Mouse (Mus musculus): ENCODE results near the gene Dynll1. TPM values are rescaled to one million over a fixed set of nuclear protein-coding genes. Genes with fewer than 3 reads are reported as not detected.
A peak's percentile ranks its signal among the peaks of the same experiment; 100 is the strongest.

Gene Dynll1
- polyA plus RNA-seq, 1 experiment from 2014 or later = 1,307 TPM

DNA sequence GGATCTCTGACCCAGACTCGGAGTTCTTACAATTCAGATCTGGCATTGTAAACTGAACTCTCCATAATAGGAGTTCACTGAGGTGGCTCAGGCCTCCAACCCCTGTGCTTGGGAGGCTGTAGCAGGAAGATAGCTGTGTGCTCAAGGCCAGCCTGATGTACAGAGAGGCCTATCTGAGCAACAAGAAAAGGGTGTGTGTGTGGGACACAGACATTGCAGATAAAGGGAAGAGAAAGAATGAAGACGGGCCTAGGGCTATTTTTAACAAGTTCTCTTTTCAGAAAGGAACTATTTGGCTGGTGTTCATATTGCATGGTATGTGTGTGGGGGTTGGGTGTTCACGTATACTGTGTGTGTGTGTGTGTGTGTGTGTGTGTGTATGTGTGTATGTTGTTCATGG, 32.8 kb upstream of the Dynll1 start:
- peak overlapping the region; percentile 29; the same call in 1 of the 2 replicates for H3K4me3 ChIP-seq (ENCODE audit: low read depth, low read length)
- peaks cover 51% of the 10 kb centered on the region for H3K4me1 ChIP-seq (replicated peaks; ENCODE audit: control insufficient read depth, insufficient read depth, low read length)
- peak overlapping the region; percentile 89 for H3K27ac ChIP-seq (ENCODE audit: low read depth, low read length)

DNA sequence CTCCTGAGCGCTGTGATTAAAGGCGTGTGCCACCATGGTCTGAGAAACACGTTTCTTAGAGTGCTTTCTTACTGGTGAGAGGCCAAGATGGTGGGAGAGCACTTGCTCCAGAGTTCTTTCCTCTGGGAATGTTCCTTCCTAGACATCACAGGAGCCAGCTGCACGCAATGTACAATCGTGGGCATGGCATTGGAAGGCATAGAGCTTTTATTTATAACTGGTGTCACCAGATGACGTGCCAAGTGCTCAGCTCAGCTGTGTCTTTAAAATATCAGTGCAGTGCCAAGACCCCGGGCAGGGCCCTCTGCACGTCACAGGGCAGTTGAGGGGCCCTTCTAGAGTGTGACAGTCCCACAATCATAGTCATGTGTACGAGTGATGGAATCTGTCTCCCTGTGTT, 30.2 kb upstream of the Dynll1 start:
- Histone ChIP-seq H3K9me3 (ENCODE audit: control insufficient read depth, low read length) (no peaks in the 10 kb centered on the region), H3K36me3 (ENCODE audit: control insufficient read depth, insufficient read depth, low read length) (peaks cover 54% of the 10 kb centered on the region), H3K4me3 (ENCODE audit: low read depth, low read length) (no peak overlapping the region), H3K9ac (ENCODE audit: low read depth, low read length) (no peak overlapping the region), H3K4me2 (no peak overlapping the region), H3K27ac (ENCODE audit: low read depth, low read length) (0 out of 2 replicates have a peak overlapping the region, but pooled peaks have one; percentile 30), H3K4me1 (replicated peaks; ENCODE audit: control insufficient read depth, insufficient read depth, low read length) (peaks cover 59% of the 10 kb centered on the region), H3K27me3 (replicated peaks; ENCODE audit: control insufficient read depth, insufficient read depth, low read length) (no peaks in the 10 kb centered on the region)
- DNase-seq (ENCODE audit: low spot score) = no peak
- no peak for ATAC-seq (replicated peaks; ENCODE audit: low FRiP score)
- WGBS = 84% methylated on average over 9 of the region's 9 CpGs

More for the DNA sequence above, 32.8 kb upstream of the Dynll1 start:
- DNase-seq (ENCODE audit: low spot score) (no peak), ATAC-seq (replicated peaks; ENCODE audit: low FRiP score) (peak; percentile 97)
- 0 out of 2 replicates have a peak overlapping the region, but pooled peaks have one; percentile 27 for H3K9ac ChIP-seq (ENCODE audit: low read depth, low read length)
- WGBS = 40% methylated on average over 3 of the region's 3 CpGs
- H3K36me3 ChIP-seq (ENCODE audit: control insufficient read depth, insufficient read depth, low read length) = peaks cover 56% of the 10 kb centered on the region
- H3K27me3 ChIP-seq (replicated peaks; ENCODE audit: control insufficient read depth, insufficient read depth, low read length) = no peaks in the 10 kb centered on the region
- H3K4me2 ChIP-seq = peak overlapping the region; percentile 53
- no peaks in the 10 kb centered on the region for H3K9me3 ChIP-seq (ENCODE audit: control insufficient read depth, low read length)

DNA sequence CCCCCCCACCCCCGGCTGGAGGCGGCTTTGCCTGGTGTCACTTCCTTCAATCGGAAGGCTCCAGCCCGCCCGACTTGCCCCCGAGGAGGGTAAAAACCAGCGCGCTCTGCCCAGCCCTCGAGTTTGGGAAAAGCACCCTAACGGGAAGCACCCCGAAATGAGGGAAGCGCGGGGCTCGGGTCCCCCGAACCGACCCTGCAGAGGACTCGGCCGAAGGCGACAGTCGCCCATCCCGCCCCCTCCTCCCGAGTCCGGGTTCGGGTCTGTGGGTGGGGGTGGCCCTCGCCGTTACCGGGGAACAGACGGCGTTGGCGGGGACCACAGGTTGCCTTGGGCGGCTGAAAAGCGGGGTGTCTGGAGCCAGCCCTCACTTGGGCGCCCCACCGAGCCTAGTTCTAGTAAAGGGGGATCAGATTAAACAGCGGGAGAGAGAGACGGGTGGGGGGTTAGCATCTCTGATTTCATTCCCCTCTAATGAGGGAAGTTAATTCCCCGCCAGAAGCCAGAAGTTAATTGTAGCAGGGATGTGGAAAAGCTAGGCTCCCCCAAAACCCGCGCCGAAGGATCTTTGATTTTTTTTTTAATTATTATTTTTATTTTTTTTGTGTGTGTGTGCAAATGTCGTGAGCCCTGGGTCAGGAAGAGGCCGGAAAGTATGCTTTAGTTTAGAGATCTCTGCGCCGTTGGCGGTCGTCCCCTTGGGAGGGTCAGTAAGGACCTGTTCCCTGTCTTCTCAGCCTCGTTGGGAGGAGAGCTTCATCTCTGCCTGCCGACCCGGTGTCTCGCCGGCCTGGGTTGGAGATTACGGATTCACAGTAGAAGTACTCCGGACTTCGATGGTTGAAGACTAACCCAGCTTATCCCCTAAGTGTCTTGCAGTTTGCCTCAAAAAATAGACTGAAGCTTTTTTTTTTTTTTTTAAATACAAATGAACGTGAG, 27.1 kb upstream of the Dynll1 start:
- H3K9me3 ChIP-seq (ENCODE audit: control insufficient read depth, low read length) = no peaks in the 10 kb centered on the region
- H3K4me1 ChIP-seq (replicated peaks; ENCODE audit: control insufficient read depth, insufficient read depth, low read length) = peaks cover 44% of the 10 kb centered on the region
- H3K36me3 ChIP-seq (ENCODE audit: control insufficient read depth, insufficient read depth, low read length) = peaks cover 33% of the 10 kb centered on the region
- peak overlapping the region; percentile 91 for H3K4me2 ChIP-seq
- H3K4me3 ChIP-seq (ENCODE audit: low read depth, low read length) = peak overlapping the region; percentile 77
- H3K9ac ChIP-seq (ENCODE audit: low read depth, low read length) = peak overlapping the region; percentile 98
- peak overlapping the region; percentile 94 for H3K27ac ChIP-seq (ENCODE audit: low read depth, low read length)
- WGBS = under 1% methylated on average over 54 of the region's 55 CpGs
- peak; percentile 47 for DNase-seq (ENCODE audit: low spot score)
- ATAC-seq (replicated peaks; ENCODE audit: low FRiP score) = peak; percentile 19; the same call in 1 of the 2 replicates
- no peaks in the 10 kb centered on the region for H3K27me3 ChIP-seq (replicated peaks; ENCODE audit: control insufficient read depth, insufficient read depth, low read length)

DNA sequence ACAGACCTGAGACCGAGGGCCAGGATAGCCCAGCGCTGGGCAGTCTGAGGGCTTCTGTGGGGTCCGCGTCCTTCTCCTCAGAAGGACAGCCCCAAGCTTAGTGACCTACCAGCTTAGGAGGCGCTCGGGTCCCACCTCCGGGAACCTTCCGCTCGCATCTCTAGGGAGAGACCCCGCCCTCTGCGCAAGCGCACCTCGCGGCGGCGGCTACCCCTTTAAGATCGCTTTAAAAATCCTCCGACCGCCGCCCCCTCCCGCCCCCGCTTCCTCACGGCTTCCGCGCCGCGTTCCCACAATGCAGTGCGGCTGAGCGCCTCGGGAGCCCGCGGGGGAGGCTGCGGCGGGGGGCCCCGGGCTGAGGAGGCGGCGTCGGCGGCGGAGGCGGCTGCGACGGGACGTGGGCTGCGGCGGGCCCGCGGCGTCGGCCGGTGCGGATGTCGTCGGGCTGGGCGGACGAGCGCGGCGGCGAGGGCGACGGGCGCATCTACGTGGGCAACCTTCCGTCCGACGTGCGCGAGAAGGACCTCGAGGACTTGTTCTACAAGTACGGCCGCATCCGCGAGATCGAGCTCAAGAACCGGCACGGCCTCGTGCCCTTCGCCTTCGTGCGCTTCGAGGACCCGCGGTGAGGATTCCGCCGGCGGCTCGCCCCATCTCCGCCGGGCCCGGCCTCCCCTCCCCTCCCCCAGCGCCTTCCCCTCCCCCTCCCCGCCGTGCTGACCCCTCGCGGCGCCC, 26.2 kb upstream of the Dynll1 start, which contains the start of gene Srsf9:
TSS of gene Srsf9 (plus strand) at position 303 of the 735 bp plus-strand sequence.
- no peaks in the 10 kb centered on the region for H3K27me3 ChIP-seq (replicated peaks; ENCODE audit: control insufficient read depth, insufficient read depth, low read length)
- peak within 1 kb of the TSS; percentile 98 for H3K9ac ChIP-seq (ENCODE audit: low read depth, low read length)
- no peaks in the 10 kb centered on the region for H3K9me3 ChIP-seq (ENCODE audit: control insufficient read depth, low read length)
- peak within 1 kb of the TSS; percentile 77 for H3K4me3 ChIP-seq (ENCODE audit: low read depth, low read length)
- peak within 1 kb of the TSS; percentile 91 for H3K4me2 ChIP-seq
- peaks cover 28% of the 10 kb centered on the region for H3K36me3 ChIP-seq (ENCODE audit: control insufficient read depth, insufficient read depth, low read length)
- H3K27ac ChIP-seq (ENCODE audit: low read depth, low read length) = peak within 1 kb of the TSS; percentile 94
- DNase-seq (ENCODE audit: low spot score) (peak; percentile 95), ATAC-seq (replicated peaks; ENCODE audit: low FRiP score) (peak; percentile 87)
- under 1% methylated on average over 87 of the region's 97 CpGs for WGBS
- H3K4me1 ChIP-seq (replicated peaks; ENCODE audit: control insufficient read depth, insufficient read depth, low read length) = peaks cover 40% of the 10 kb centered on the region

DNA sequence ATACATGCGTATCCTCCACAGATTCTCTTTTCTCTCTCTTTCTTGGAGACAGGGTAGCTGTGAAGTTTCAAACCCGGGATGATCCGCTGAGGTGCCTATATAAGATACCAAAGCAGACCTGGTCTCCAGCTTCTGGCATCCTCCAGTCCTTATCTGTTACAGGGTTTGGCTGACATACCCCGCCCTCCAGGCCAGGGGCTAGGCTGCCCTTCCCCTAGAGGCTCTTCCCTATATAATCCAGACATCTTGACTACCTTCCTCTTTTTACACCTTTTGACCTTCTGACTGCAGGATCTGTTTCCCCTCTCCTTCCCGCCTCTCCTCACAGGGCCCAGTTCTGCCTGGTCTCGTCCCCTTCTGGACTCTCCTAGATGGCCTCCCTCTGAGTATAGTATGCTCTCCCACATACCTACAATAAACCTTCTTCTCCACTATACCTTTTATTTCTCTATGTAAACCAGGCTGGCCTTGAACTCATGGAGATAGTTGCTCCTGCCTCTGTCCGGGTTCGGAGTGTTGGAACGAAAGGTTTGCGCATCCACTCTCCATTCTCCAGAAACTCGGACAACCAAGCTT, 25.5 kb upstream of the Dynll1 start:
- ATAC-seq (replicated peaks; ENCODE audit: low FRiP score) (peak; percentile 80), DNase-seq (ENCODE audit: low spot score) (no peak)
- 15% methylated on average over 11 of the region's 11 CpGs for WGBS
- Histone ChIP-seq H3K4me2 (peak overlapping the region; percentile 91), H3K36me3 (ENCODE audit: control insufficient read depth, insufficient read depth, low read length) (peaks cover 21% of the 10 kb centered on the region), H3K9ac (ENCODE audit: low read depth, low read length) (peak overlapping the region; percentile 98), H3K4me3 (ENCODE audit: low read depth, low read length) (peak overlapping the region; percentile 77), H3K4me1 (replicated peaks; ENCODE audit: control insufficient read depth, insufficient read depth, low read length) (peaks cover 37% of the 10 kb centered on the region), H3K27me3 (replicated peaks; ENCODE audit: control insufficient read depth, insufficient read depth, low read length) (no peaks in the 10 kb centered on the region), H3K9me3 (ENCODE audit: control insufficient read depth, low read length) (no peaks in the 10 kb centered on the region), H3K27ac (ENCODE audit: low read depth, low read length) (peak overlapping the region; percentile 94)

DNA sequence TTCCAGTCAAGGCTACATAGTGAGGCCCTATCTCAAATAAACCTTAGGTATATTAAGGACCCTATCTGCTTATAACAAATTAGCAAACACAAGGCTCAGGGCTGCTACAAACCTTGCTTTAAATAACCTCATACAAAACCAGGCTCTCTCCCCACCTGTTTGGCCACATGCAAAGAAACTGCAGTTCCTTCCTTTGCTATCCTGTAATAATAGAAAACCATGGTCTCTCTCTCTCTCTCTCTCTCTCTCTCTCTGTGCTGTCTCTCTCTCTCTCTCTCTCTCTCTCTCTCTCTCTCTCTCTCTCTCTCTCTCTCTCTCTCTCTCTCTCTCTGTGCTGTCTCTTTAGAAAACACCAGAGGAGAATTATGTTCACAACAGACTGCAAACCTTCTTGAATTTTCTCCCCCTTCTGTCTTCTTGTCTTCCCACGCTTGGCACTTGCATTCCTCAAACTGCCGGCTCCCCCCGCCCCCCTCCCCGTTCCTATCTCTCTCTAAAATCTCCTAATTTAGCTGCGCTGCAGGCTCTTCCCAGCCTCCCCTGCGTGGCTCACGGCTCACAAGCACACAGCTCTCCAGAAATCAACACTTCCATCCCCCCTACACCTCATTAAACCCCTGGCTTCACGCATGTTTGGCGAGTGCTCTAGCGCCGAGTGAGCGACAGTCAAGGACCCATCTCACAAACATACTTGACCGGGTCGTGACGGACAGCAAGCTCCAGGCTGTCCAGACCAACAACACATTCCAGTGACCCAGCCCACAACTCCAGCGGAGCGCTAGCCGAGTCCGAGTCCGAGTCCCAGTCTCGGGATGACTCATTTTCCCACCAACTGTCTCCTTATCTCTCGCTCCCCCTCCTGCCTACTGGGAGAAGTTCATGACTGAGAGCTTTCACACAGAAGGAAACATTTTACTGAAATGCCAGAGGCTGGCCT, 18.5 kb upstream of the Dynll1 start:
- peak; percentile 79 for DNase-seq (ENCODE audit: low spot score)
- Histone ChIP-seq H3K27ac (ENCODE audit: low read depth, low read length) (peak overlapping the region; percentile 44), H3K4me1 (replicated peaks; ENCODE audit: control insufficient read depth, insufficient read depth, low read length) (peaks cover 27% of the 10 kb centered on the region), H3K4me2 (peak overlapping the region; percentile 81), H3K36me3 (ENCODE audit: control insufficient read depth, insufficient read depth, low read length) (no peaks in the 10 kb centered on the region), H3K9ac (ENCODE audit: low read depth, low read length) (peak overlapping the region; percentile 59), H3K9me3 (ENCODE audit: control insufficient read depth, low read length) (no peaks in the 10 kb centered on the region), H3K27me3 (replicated peaks; ENCODE audit: control insufficient read depth, insufficient read depth, low read length) (no peaks in the 10 kb centered on the region), H3K4me3 (ENCODE audit: low read depth, low read length) (peak overlapping the region; percentile 47)
- WGBS = 1% methylated on average over 21 of the region's 22 CpGs
- ATAC-seq (replicated peaks; ENCODE audit: low FRiP score) = peak; percentile 74

DNA sequence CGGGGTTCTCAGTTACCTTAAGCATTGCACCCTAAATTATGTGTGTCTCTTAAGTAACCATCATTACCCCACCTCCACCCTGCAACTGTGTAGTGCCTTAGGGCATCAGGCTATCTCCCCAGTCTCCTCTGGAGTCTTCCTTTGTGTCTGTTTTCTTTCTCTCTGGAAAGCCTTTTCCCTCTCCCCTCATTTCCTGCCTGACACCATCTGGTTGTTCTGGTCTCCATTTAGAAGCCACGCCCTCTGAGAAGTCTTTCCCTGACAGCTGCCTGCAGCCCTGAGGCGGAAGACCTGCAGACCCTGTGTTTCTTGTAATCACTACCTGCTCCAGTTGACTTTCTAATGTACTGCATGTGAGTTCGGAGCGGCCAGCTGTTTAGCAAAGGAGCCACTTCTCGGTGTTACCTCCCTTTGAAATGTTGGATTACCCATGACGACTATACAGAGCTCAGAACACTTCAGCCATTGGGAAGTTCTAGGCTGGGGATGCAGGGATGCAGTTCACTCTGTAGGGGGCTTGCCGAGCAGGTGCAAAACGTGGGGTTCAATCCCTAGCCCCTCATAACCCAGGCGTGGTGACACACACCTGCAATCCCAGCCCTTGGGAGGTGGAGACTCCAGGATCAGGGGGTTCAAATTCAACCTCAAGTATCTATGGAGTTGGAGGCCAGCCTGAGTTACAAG, 17.0 kb upstream of the Dynll1 start:
- DNase-seq (ENCODE audit: low spot score) = no peak
- Histone ChIP-seq H3K9me3 (ENCODE audit: control insufficient read depth, low read length) (no peaks in the 10 kb centered on the region), H3K4me3 (ENCODE audit: low read depth, low read length) (peak overlapping the region; percentile 11; the same call in 1 of the 2 replicates), H3K36me3 (ENCODE audit: control insufficient read depth, insufficient read depth, low read length) (no peaks in the 10 kb centered on the region), H3K4me2 (peak overlapping the region; percentile 48), H3K9ac (ENCODE audit: low read depth, low read length) (0 out of 2 replicates have a peak overlapping the region, but pooled peaks have one; percentile 20), H3K4me1 (replicated peaks; ENCODE audit: control insufficient read depth, insufficient read depth, low read length) (peaks cover 38% of the 10 kb centered on the region), H3K27me3 (replicated peaks; ENCODE audit: control insufficient read depth, insufficient read depth, low read length) (no peaks in the 10 kb centered on the region), H3K27ac (ENCODE audit: low read depth, low read length) (peak overlapping the region; percentile 69)
- 11% methylated on average over 10 of the region's 10 CpGs for WGBS
- ATAC-seq (replicated peaks; ENCODE audit: low FRiP score) = no peak; the same call in 1 of the 2 replicates
